Mouse (Mus musculus) brain, embryonic 14.5 days (tissue): ENCODE measurements around the gene Exog. TPM values are rescaled to one million over a fixed set of nuclear protein-coding genes. Genes with fewer than 3 reads are reported as not detected.

ENCODE experiments used
- DNase-seq: peaks from one replicate; pipeline ENCODE4 v3.0.0-alpha.2; 2011; ENCODE audit warnings: low read depth
- CTCF ChIP-seq: fragments of 200-500 bp; IDR thresholded peaks from 2 replicates; pipeline ENCODE4 v1.5.1; 2012; ENCODE audit warnings: inconsistent platforms, mild to moderate bottlenecking, moderate library complexity, borderline replicate concordance; ENCODE audit not compliant: insufficient read depth, insufficient read length; ENCODE audit errors: extremely low read depth
- POLR2A ChIP-seq: fragments of 200-500 bp; IDR thresholded peaks from 2 replicates; pipeline ENCODE4 v1.6.1; 2012; ENCODE audit warnings: mild to moderate bottlenecking, inconsistent platforms, borderline replicate concordance; ENCODE audit not compliant: poor library complexity, insufficient read depth, insufficient read length, severe bottlenecking; ENCODE audit errors: extremely low read depth
- polyA plus RNA-seq: library from polyadenylated mRNA; depleted of rRNA; stranded (reverse); fragments of >200 nt; gene quantifications from 2 replicates; pipeline ENCODE4 v1.2.3, GENCODE M21; 2012

Exog gene
- polyA plus RNA-seq, 1 experiment: 25.7 TPM

- TF ChIP-seq CTCF (no peak), POLR2A (no peak)
- peak; percentile 69 for DNase-seq
Observed at GRCm38 (mm10) chr9:119425217-119425975, 19.3 kb upstream of the Exog start.

DNA sequence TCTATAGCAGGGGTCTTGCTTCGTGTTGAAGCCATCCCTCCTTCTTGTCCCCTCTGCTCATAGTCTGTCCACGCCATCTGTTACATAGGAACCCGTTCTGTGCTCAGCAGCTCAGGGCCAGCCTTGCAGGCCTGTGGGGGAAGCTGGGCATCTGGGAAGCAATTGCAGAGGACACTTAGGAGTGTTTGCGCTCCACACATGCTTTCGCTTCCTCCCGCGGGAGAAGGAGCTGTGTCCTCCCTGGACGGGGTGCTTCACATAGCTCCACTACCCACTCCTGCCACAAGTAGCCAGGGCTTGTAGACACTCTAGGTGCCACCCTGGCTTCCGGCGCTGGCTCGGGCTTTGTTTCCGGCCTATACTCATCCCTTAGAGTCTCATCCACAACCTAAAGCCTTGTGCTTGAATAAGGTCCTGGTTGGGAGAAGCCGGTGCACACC lies 18.7 kb upstream of the Exog start:
- no peak for DNase-seq
- no peak for TF ChIP-seq POLR2A
- TF ChIP-seq CTCF: no peak

DNA sequence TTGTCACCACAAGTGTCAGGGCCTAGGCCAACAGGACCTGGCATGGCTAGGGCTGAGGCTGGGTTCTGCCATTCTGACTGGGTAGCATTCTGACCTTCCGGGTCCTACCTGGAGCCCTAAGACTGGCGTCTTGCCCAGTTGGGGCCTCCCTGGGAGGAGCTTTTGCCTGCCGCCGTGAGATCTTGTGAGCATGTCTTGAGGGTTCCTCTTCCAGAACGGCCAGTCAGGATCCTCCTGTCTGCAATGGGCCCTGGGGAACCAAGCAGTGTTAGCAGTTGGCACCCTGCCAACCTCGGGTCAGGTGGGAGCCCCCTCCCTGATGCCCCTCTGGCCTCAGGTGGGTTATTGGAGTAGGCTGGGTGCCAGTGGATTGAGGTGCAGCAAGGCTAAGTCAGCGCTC lies 18.3 kb upstream of the Exog start:
- no peak for DNase-seq
- TF ChIP-seq CTCF (no peak), POLR2A (no peak)

- TF ChIP-seq CTCF: peak; percentile 93
- no peak for TF ChIP-seq POLR2A
- DNase-seq: peak; percentile 87
Observed at GRCm38 (mm10) chr9:119430311-119430710, 14.4 kb upstream of the Exog start.

- no peak for TF ChIP-seq POLR2A
- no peak for TF ChIP-seq CTCF
- DNase-seq: no peak
Observed at GRCm38 (mm10) chr9:119435855-119436254, 8.9 kb upstream of the Exog start.

DNA sequence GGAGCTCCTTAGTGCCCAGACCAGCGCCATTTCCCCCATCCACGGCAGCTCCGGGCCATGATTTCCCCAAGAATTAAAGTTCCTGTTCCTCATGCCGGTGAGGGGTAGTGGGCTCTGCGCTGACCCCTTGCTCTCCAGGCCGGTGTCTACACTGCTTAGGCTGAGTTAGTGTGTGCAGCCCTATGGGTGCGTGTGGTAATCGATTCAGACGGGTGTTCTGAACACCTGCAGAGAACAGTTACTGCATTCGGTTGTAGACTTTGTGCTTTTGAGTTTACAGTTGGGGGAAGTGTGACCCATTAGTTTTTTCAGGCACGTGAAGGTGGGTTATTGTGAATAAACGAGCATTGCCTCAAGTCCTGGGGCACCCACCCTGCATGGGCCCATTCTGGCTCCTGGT lies 6.7 kb upstream of the Exog start:
- DNase-seq: no peak
- TF ChIP-seq POLR2A (no peak), CTCF (no peak)

DNA sequence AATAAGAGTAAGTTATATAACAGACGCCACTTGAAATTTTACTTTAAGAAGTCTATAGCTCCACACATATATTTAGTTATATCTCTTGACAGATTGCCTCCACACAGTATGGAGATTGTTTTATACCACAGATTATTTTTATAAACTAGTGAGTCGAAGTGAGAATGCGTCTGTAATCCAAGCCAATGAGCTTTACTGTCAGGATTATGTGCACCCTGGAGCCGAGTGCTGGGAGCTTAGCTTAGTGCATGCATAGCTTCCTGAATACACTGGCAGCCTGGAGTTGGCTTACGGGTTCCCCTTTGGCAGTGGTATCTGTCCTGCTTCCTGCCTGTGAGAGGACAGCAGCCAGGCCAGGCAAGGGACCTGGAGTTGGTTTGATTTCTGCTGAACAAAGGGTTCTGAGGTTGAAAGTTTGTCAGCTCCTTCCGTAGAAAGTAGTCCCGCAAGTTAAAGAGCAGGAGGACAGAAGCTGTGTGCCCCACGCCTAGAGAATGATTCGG lies 6.2 kb upstream of the Exog start:
- DNase-seq: no peak
- TF ChIP-seq POLR2A: no peak
- no peak for TF ChIP-seq CTCF

DNA sequence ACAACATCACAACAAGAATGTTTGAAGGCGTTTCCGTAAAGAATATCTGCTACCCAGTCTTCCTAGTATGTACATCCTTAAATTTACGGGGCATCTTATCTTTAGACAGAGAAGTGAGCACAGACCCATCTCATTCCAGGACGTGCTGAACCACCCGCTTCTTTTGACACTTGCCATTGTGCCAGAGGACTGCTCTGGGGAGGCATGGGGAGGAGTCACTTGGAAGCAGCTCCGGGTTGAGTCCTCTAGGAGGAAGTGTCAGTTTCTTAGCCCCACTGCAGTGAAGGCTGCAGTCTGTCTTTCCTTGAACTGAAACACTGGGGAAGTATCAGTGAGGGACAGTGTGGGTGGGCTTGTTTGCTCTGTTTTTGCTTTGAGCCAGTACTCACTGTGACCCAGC lies 994 bp downstream of the Exog start:
- no peak for DNase-seq
- TF ChIP-seq CTCF: no peak
- no peak for TF ChIP-seq POLR2A

DNA sequence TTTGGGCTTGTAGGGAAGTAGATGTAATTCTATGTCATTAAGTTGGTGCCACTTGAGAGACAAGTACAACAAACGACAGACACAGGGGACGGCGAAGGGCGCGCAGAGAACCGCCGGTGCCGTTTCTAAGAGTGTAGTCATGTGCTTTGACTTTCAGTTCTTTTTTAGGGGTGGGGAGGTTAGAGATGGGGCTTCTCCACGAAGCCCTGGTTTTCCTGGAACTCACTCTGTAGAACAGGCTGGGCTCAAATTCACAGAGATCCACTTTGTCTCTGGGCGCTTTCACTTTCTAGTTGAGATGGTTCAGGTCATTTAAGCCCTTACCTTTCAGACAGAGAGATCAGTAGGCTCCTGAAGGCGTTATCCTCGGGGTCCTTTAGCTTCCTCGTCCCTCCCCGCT lies 11.2 kb downstream of the Exog start:
- no peak for DNase-seq
- no peak for TF ChIP-seq CTCF
- TF ChIP-seq POLR2A: no peak

GRCm38 (mm10) chr9:119457122-119457521 lies 12.4 kb downstream of the Exog start:
- TF ChIP-seq POLR2A (no peak), CTCF (no peak)
- no peak for DNase-seq

DNA sequence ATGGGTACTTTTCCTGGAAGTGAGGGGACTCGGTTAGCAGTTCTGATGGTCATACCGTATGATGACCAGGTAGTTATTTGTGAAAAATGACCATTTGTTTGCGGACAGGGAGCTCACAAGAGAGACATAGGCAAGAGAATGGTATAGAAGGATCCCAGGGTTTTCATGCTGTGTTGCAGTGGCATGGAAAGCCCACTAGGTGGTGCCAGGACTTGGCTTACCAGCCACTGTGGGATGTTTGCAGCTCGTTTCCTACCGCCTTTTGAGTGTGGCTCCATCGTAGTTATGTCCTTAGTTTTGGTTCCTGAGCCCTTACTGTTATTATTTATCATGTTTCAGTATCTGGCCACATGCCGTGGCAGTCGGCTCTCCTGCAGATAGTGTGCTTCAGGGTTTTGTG lies 15.7 kb downstream of the Exog start:
- no peak for TF ChIP-seq POLR2A
- TF ChIP-seq CTCF: peak; percentile 96
- DNase-seq: peak; percentile 80

- TF ChIP-seq CTCF (no peak), POLR2A (no peak)
- DNase-seq: no peak
Observed at GRCm38 (mm10) chr9:119465056-119465455, 20.3 kb downstream of the Exog start.

GRCm38 (mm10) chr9:119465595-119465994 lies 20.9 kb downstream of the Exog start:
- TF ChIP-seq CTCF (peak; percentile 47; the same call in 1 of the 2 replicates), POLR2A (no peak)
- DNase-seq: peak; percentile 59
